In the genomic region with DNA sequence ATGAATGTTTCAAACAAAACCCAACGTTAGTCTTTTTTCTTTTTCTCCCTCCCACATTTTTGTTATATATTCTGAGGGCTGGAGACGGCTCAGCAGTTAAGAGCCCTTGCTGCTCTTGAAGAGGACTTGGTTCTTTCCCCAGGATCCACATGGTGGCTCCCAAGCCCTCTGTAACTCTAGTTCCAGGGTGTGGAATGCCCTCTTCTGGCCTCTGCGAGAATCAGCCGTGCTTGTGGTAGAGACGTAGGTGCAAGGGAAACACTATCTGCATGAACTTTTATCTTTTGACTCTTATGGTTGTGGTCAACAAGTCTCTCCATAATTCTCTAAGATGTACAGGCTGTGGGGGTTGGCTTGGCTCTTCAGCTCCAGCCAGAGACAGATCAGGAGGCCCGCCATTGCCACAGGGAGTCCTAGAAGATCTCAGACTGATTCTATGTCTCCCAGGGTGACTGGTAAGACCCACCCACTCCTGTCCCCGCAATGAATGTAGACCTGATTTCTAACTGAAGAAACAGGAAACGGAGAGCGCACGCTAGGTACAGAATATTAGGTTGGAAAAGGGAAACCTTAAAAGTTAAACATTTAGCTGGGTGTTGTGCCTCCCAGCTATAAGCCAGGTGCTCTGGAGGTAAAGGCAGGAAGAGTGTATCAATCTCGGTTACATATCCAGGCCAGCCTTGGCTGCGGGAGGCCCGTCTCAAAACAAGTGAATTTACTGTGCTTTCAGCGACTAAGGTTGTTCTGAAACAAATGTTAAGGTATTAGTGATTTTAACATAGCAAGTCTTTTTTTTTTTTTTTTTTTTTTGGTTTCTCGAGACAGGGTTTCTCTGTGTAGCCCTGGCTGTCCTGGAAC, we compare ENCODE assay signal across 8 mouse cellular contexts. TPM values are rescaled to one million over a fixed set of nuclear protein-coding genes. Genes with fewer than 3 reads are reported as not detected.
A peak's percentile ranks its signal among the peaks of the same experiment; 100 is the strongest.
DNase-seq lines count a peak whose midpoint lies in the region; ATAC-seq and TF ChIP-seq lines count a peak whose summit lies in the region.

No protein-coding gene starts in this region.

- peak; percentile 82 to 85 for ATAC-seq in hematopoietic stem cell, adult 5-6 weeks (replicated peaks in 1 of 2; ENCODE audit: insufficient read depth in 1 of 2, low FRiP score in 2 of 2, low TSS enrichment in 1 of 2, low read depth in 1 of 2, poor library complexity in 2 of 2, severe bottlenecking in 2 of 2)
- ATAC-seq in liver, embryonic 15.5 days (ENCODE audit: insufficient read depth) = peak; percentile 32
- ATAC-seq in hindbrain, embryonic 14.5 days (ENCODE audit: low FRiP score) = no peak

- H3K36me3 ChIP-seq in liver, embryonic 15.5 days (replicated peaks) = no peaks in the 10 kb centered on the region
- H3K36me3 ChIP-seq in hindbrain, embryonic 14.5 days (replicated peaks; ENCODE audit: control insufficient read depth, insufficient read depth) = peaks cover 16% of the 10 kb centered on the region

- no peak overlapping the region for H3K4me3 ChIP-seq in left cerebral cortex, adult 2 months
- H3K4me3 ChIP-seq in liver, embryonic 15.5 days (replicated peaks) = no peak overlapping the region
- no peak overlapping the region for H3K4me3 ChIP-seq in hindbrain, embryonic 14.5 days (replicated peaks; ENCODE audit: low read length)

- DNase-seq in left cerebral cortex, adult 2 months (ENCODE audit: extremely low spot score in 1 of 2, low spot score in 2 of 2) = peak in 1 of 2 experiments; percentile 35
- no peak for DNase-seq in left cerebral cortex, adult 11 months (ENCODE audit: low spot score)
- peak; percentile 72 for DNase-seq in MEL-GATA-1-ER (ENCODE audit: extremely low read depth, low read depth)
- peak; percentile 64 for DNase-seq in c-Kit-positive CD71-positive TER-119-positive erythroid progenitor cells, embryonic 14.5 days (ENCODE audit: low spot score)
- peak; percentile 14 for DNase-seq in right cerebral cortex, postnatal 25 days
- DNase-seq in hindbrain, embryonic 14.5 days (ENCODE audit: low spot score) = no peak

- H3K4me1 ChIP-seq in liver, embryonic 15.5 days (replicated peaks) = peaks cover 31% of the 10 kb centered on the region
- no peaks in the 10 kb centered on the region for H3K4me1 ChIP-seq in hindbrain, embryonic 14.5 days (replicated peaks; ENCODE audit: control insufficient read depth, insufficient read depth, low read length)

- WGBS in liver, embryonic 15.5 days (ENCODE audit: insufficient replicate concordance) = 23% methylated on average over 15 of the region's 15 CpGs
- 61% methylated on average over 14 of the region's 15 CpGs for WGBS in hindbrain, embryonic 14.5 days

- no peak overlapping the region for H3K9ac ChIP-seq in liver, embryonic 15.5 days
- H3K9ac ChIP-seq in hindbrain, embryonic 14.5 days = no peak overlapping the region

- peak; percentile 60 for TF ChIP-seq CTCF in left cerebral cortex, adult 2 months (IDR thresholded peaks at IDR 0.05)

- H3K27me3 ChIP-seq in liver, embryonic 15.5 days = no peaks in the 10 kb centered on the region
- no peaks in the 10 kb centered on the region for H3K27me3 ChIP-seq in hindbrain, embryonic 14.5 days (ENCODE audit: control insufficient read depth, insufficient read depth, low read length)

- intact Hi-C loops in left cerebral cortex, adult 2 months (cut with DNase I) = no loop called here

- H3K27ac ChIP-seq in left cerebral cortex, adult 2 months = no peak overlapping the region
- peak overlapping the region; percentile 66 for H3K27ac ChIP-seq in liver, embryonic 15.5 days (replicated peaks)
- no peak overlapping the region for H3K27ac ChIP-seq in hindbrain, embryonic 14.5 days

- no peaks in the 10 kb centered on the region for H3K9me3 ChIP-seq in liver, embryonic 15.5 days (replicated peaks)
- H3K9me3 ChIP-seq in hindbrain, embryonic 14.5 days (ENCODE audit: control insufficient read depth, low read length) = no peaks in the 10 kb centered on the region

- peak overlapping the region; percentile 38 for H3K4me2 ChIP-seq in liver, embryonic 15.5 days
- no peak overlapping the region for H3K4me2 ChIP-seq in hindbrain, embryonic 14.5 days (replicated peaks)

RNA-seq across cellular contexts. Expression of gene Slc35e3, which starts 14.7 kb away (rescaled TPM):
- total RNA-seq in left cerebral cortex, adult 2 months (2021) = 10 to 100 TPM; 27.7 to 28.8 TPM
- total RNA-seq in hematopoietic stem cell, adult 5-6 weeks (2017) = 10.3 and 11.4 TPM in 2 replicates
- 2.3 and 3.0 TPM in 2 replicates for polyA plus RNA-seq in liver, embryonic 15.5 days (2015; fragmentation: Nextera tagmentation; extraction: Ambion mirVana)
- polyA plus RNA-seq in hindbrain, embryonic 14.5 days (2014; fragmentation: Nextera tagmentation; extraction: Ambion mirVana) = 24.8 and 28.9 TPM in 2 replicates

RNA-seq across cellular contexts. Expression of gene Mdm2, which starts 20.9 kb away (rescaled TPM):
- total RNA-seq in left cerebral cortex, adult 2 months (2021) = 10 to 100 TPM; 58.7 to 65.5 TPM
- total RNA-seq in hematopoietic stem cell, adult 5-6 weeks (2017) = 89.1 and 108 TPM in 2 replicates
- polyA plus RNA-seq in liver, embryonic 15.5 days (2015; fragmentation: Nextera tagmentation; extraction: Ambion mirVana) = 19.5 and 21.0 TPM in 2 replicates
- 47.2 and 48.4 TPM in 2 replicates for polyA plus RNA-seq in hindbrain, embryonic 14.5 days (2014; fragmentation: Nextera tagmentation; extraction: Ambion mirVana)

Comparison
In these comparisons a context has a peak if more than half of its experiments do, and no peak if none do; other contexts are left out.
1. DNase-seq: peak in MEL-GATA-1-ER (single experiment), c-Kit-positive CD71-positive TER-119-positive erythroid progenitor cells, embryonic 14.5 days (single experiment) and right cerebral cortex, postnatal 25 days (single experiment); none in left cerebral cortex, adult 11 months (single experiment) and hindbrain, embryonic 14.5 days (single experiment).